Mouse (Mus musculus) adrenal gland, postnatal 25 days (tissue): ENCODE measurements at regions not wholly inside any gene's neighbourhood (a gene's known extent, or its start where the extent isn't known, plus 50 kb on each side); places are given as distances from the start of the nearest gene placed in this dataset.

Experiments
- DNase-seq: peaks from one replicate; pipeline ENCODE4 v3.0.0; 2021; ENCODE audit warnings: mixed read lengths

DNA sequence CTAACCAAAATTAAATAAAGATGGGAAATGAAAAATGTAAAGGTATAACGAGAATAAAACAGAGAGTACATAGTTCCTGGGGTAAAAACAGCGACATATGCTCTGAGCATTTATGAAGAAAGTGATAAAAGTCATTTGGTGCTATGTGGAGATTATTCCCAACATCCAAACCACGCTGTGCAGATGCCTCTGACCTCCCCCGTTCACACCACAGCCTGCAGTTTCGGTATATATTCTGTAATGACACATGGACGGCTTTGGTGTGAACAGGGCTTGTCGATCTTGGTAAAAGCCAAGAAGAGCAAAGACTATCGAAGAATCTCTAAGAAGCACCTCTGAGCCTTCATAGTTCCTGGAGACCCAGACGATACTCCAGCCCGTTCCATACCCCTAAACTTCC is 95.2 kb upstream of the Ppp1r26 start:
- DNase-seq, result no peak

DNA sequence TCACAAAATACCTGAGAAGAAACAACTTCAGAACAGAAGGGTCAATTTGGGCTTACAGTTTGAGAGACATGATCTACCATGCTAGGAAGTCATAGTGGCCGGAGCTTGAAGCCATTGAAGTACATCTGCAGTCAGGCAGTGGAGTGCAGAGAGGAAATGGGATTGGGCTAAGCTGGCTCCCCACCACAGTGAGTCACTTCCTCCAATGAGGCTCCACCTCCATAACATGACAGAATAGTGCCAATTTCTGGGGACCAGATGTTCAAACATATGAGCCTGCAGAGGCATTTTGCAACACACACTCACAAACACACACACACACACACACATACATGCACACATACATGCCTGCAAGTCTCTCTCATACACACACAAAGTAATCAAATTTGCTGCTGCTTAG is 93.7 kb upstream of the Ppp1r26 start:
- no peak for DNase-seq

DNA sequence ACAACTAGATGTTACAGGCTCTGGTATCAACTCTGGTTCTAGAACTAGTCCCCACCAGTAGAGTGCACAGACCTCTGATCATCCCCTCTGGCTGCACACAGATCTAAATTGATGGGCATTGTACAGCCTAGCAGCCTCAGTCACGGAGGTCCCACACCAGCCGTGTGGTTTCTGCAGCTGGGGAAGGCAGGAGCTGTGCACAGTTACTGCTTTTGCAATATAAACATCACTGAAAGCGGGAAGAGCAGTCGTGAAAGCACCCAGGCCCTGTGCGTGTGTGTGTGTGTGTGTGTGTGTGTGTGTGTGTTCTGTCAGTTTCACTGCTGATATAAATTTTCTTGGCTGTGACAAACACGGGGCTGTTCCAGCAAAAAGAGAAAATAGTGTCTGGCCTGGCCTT is 84.4 kb upstream of the Ppp1r26 start:
- no peak for DNase-seq

DNA sequence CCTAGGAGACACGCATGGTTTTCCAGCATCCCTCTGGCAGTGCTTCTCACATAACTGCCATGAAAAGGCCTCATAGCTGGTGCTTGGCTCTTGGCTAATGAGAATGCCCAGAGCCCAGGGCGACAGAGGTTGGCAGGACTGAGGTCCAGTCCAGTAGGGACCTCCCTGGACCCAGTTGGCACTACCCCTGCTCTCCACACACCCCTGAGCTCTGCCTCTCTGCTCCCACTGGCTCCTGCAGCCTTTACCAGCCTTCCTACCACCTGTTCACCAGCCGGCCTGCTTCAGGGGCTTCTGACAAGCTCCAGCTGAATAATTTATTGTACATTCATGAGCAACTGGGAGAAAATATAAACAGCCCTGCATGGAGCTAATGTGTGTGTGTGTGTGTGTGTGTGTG is 82.0 kb upstream of the Ppp1r26 start:
- no peak for DNase-seq

GRCm38 (mm10) chr2:28365756-28366155 is 80.8 kb upstream of the Ppp1r26 start:
- DNase-seq, result no peak

- DNase-seq, result peak; percentile 72
Observed at GRCm38 (mm10) chr2:28374838-28375237, 71.8 kb upstream of the Ppp1r26 start.

DNA sequence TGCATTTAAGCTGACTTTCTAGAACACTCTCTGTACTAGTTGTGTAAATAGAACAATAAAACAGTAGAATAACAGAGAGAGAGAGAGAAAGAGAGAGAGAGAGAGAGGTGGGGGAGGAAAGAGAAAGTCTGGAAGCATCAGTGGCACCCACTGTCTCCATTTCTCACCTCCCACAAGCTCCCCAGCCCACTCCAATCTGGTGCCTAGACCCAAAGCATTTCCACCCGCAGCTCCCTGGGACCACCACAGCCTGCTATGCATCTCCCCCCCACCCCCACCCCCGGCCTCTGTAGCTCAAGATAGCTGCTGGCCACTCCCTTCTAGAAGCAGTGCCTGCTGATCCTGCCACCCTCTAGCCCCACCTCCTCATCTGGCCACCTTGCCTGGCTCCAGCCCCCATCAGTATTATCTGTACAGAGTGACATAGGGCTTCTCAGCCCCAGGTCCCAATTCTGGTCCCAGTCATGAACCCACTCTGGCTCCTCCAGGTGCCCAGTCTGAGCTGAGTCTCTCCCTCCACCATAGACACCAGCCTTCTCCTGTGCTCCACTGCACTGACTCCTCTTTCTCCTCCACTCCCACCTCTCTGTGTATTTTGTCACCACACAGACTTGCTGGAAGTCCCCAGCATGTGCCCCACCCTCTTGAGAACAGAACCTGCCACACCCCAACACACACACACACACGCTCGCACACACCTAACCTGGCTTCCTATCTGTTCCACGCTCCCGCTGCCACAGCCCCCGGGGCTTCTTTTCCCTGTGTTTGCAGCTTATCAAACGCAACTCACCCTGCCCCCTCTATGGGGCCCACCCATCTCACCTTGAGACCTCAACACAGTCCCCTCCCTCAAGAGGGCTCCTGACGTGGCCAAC is 68.4 kb upstream of the Ppp1r26 start:
- DNase-seq, result no peak

- DNase-seq, result no peak
Observed at GRCm38 (mm10) chr2:28382051-28382802, 64.4 kb upstream of the Ppp1r26 start.

GRCm38 (mm10) chr2:28384875-28385274 is 61.7 kb upstream of the Ppp1r26 start:
- no peak for DNase-seq

DNA sequence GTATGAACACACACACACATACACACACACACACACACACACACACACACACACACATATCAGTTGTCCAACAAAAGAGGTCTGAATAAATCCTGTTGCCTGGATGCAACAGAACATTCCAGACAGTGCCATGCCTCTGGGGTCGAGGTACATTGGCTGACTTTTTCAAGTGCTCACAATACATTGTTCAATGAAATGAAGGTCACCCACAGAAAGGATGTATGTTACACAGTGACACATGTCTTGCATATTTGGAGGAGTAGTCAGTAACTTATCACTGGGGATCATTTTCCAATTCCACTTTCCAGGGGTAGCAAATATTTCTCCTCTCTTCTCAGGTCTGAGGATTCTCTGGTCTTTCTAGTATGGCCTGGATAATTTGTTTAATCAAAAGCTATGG is 59.8 kb upstream of the Ppp1r26 start:
- no peak for DNase-seq

DNA sequence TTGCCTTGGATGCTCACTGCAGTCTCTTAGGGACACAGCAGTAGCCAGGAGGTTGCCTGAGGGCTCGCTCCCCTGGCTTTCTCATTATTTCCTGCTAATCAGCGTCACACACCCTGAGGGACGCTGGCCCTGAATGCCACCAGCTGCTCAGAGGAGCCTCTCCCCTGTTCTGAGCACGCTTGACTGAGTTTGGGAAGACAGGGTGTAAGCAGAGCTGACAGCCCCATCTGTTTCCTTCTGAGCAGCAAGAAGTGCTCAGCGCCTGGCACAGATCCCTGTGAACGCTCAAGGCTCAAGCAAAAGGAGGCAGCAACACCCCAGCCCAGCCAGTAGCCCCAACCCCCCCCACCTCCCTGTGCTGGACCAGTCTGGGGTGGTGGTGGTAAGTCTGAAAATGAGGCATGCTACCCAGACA is 59.2 kb upstream of the Ppp1r26 start:
- peak; percentile 11 for DNase-seq

DNA sequence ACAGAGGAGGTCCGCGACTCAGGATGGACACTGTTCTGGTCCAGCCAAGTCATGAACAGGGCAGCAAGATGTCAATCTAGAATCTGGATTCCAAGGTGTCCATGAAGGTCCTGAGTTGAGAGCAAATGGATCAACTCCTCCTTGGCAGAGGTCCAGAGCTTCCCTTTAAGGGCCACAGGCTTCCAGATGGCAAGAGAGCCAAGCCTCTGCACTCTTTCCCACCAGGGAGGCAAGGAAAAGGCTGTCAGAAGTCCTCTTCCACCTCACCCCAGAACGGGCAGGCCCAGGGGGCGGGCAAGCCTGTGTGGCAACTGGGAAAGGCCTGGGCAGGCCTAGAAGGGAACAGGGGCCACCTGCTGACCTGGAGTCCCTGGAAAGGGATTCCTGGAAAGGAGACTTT is 58.7 kb upstream of the Ppp1r26 start:
- no peak for DNase-seq

- no peak for DNase-seq
Observed at GRCm38 (mm10) chr2:28389703-28390102, 56.9 kb upstream of the Ppp1r26 start.

DNA sequence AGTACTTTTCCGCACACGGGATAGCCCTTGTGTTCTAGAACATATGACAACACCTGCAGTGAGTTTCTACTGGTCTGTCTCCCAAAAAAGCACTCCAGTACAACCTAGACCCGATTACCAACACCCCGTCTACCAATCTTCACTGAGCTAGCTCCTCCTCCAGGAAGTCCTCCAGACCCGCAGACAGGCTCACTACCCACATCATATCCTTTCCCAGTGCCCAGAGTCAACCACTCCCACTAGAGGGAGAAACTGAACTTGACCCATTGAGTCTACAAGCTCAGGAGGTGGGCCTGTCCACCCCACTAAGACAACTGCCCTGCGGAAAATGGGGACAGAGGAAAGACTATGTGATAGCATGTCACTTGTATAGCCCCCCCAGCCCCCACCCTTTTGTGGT is 51.2 kb upstream of the Ppp1r26 start:
- DNase-seq, result no peak
